Mouse (Mus musculus) ES-E14 (cell line): ENCODE measurements around the gene Nkiras2. TPM values are rescaled to one million over a fixed set of nuclear protein-coding genes. Genes with fewer than 3 reads are reported as not detected.

Source experiments
- DNase-seq: peaks from one replicate; pipeline ENCODE4 v3.0.0-alpha.2; 2013; ENCODE audit warnings: low read depth, low spot score
- H3K27ac ChIP-seq: 2 replicates; pipeline ENCODE4 v1.5.1; 2012; ENCODE audit warnings: low read depth, mild to moderate bottlenecking, low read length, moderate library complexity, mixed read lengths; ENCODE audit not compliant: poor library complexity, insufficient read depth, severe bottlenecking
- H3K36me3 ChIP-seq: 2 replicates; pipeline ENCODE4 v1.6.1; 2012; ENCODE audit warnings: mild to moderate bottlenecking, low read length, moderate library complexity, mixed read lengths; ENCODE audit not compliant: control insufficient read depth, poor library complexity, insufficient read depth, severe bottlenecking
- H3K4me1 ChIP-seq, 2 experiments: fragments of 150-350 bp in 1 of 2; sonication (generic) in 1 of 2; 2 replicates each; pipeline ENCODE4 v1.6.1; 2012; ENCODE audit warnings: low read length in 2 of 2, mild to moderate bottlenecking in 1 of 2, mixed read lengths in 1 of 2; ENCODE audit not compliant: control insufficient read depth in 2 of 2, insufficient read depth in 2 of 2, poor library complexity in 1 of 2
- H3K4me3 ChIP-seq, 2 experiments: fragments of 150-350 bp in 1 of 2; sonication (generic) in 1 of 2; 2 replicates each; pipeline ENCODE4 v1.5.1; 2012; ENCODE audit warnings: low read length in 2 of 2, low read depth in 1 of 2, mild to moderate bottlenecking in 1 of 2, mixed read lengths in 1 of 2; ENCODE audit not compliant: insufficient read depth in 1 of 2, poor library complexity in 1 of 2, severe bottlenecking in 1 of 2
- H3K9ac ChIP-seq: 2 replicates; pipeline ENCODE4 v1.6.1; 2012; ENCODE audit warnings: low read depth, mild to moderate bottlenecking, low read length, mixed read lengths; ENCODE audit not compliant: poor library complexity, insufficient read depth, severe bottlenecking
- H3K9me3 ChIP-seq: fragments of 150-350 bp; sonication (generic); 2 replicates; pipeline ENCODE4 v1.6.1; 2012; ENCODE audit warnings: low read depth, mild to moderate bottlenecking, low read length; ENCODE audit not compliant: control insufficient read depth, insufficient read depth
- CHD2 ChIP-seq: IDR thresholded peaks from 2 replicates; pipeline ENCODE4 v1.6.1; 2014; ENCODE audit warnings: mild to moderate bottlenecking, low read depth, low read length, inconsistent platforms
- HCFC1 ChIP-seq: IDR thresholded peaks from 2 replicates; pipeline ENCODE4 v1.6.1; 2012; ENCODE audit warnings: low read length, inconsistent platforms, borderline replicate concordance; ENCODE audit not compliant: insufficient read depth
- MAFK ChIP-seq: IDR thresholded peaks from 2 replicates; pipeline ENCODE4 v1.6.1; 2014; ENCODE audit warnings: mild to moderate bottlenecking, low read depth, low read length, inconsistent platforms; ENCODE audit not compliant: insufficient read depth
- ZC3H11A ChIP-seq: IDR thresholded peaks from 2 replicates; pipeline ENCODE4 v1.6.1; 2012; ENCODE audit warnings: low read depth, mild to moderate bottlenecking, inconsistent platforms, low read length, borderline replicate concordance
- ZNF384 ChIP-seq: IDR thresholded peaks from 2 replicates; pipeline ENCODE4 v1.6.1; 2012; ENCODE audit warnings: low read depth, low read length, inconsistent platforms
- in situ Hi-C, 2 experiments: fragments of 600-800 bp; cut with MboI; formaldehyde crosslinking; loops; one replicate each; pipeline ENCODE4 v1.15.1; 2025; ENCODE audit warnings: low sequenced_read_pairs in 2 of 2, inconsistent platforms in 1 of 2; ENCODE audit not compliant: unreplicated experiment in 2 of 2
- total RNA-seq: library from RNA; depleted of rRNA; stranded (reverse); fragments of 300-350 nt; gene quantifications from 2 replicates; pipeline ENCODE4 v1.2.3, GENCODE M21; 2012

Gene Nkiras2
- total RNA-seq, 1 experiment: 30.7 TPM

DNA sequence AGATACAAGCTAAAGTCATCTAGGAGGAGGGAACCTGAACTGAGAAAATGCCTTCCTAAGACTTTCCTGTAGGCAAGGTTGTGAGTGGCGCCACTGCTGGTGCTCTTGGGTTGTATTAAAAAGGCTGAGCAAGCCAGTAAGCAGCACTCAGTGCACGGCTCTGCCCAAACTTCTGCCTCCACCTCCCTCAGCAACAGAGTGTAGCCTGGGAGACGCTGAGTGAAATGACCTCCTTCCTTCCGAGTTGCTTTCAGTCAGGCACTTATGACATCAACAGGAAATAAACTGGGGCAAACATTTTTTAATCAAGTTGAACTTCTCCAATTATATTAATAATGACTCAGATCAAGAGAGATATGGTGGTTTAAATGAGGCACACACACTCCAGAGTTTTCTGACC, 10.2 kb upstream of the Nkiras2 start:
- in situ Hi-C loops: no loop called here
- Histone ChIP-seq H3K36me3 (peaks cover 6% of the 10 kb centered on the region; the same call in 1 of the 2 replicates), H3K9me3 (no peaks in the 10 kb centered on the region), H3K27ac (no peak overlapping the region), H3K4me1 (peaks cover 10 to 29% of the 10 kb centered on the region in 2 experiments; a peak in 3 of 4 replicates), H3K4me3 (no peak overlapping the region), H3K9ac (no peak overlapping the region)
- DNase-seq: no peak
- TF ChIP-seq ZC3H11A (no peak), CHD2 (no peak), HCFC1 (no peak)

DNA sequence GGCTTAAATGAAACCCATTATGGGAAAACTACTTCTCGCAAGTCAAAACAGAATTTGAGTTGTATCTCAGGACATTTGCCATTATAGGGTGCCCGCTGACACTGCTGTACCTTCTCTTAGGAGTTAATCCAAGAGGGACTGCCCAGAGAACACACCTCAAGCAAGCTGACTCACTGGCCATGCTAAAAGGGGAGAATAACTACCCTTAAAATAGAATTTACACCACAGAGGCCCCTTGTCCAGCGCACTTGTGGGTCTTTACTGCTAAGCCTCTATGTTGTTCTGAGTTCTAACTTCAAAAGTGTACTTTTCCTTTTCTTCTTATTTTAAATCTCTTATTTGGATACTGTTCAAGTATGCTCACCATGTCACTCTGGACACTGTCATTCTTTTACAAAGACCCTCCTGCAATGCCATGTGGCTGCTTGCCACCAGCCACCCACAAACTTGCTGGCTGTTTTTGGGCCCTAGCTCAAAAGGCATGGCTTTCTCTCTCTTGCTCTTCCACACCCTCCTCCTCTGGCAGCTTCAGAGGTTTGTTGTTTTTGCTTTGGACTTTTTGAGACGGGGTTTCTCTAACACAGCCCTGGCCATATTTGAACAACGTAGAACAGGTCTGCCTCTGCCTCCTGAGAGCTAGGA, 9.6 kb upstream of the Nkiras2 start:
- in situ Hi-C loops: no loop called here
- H3K4me3 ChIP-seq: no peak overlapping the region
- peaks cover 5% of the 10 kb centered on the region; the same call in 1 of the 2 replicates for H3K36me3 ChIP-seq

GRCm38 (mm10) chr11:100609997-100610680, 8.9 kb upstream of the Nkiras2 start:
- Histone ChIP-seq H3K4me1 (peaks cover 8 to 24% of the 10 kb centered on the region in 2 experiments; a peak in 3 of 4 replicates), H3K36me3 (peaks cover 5% of the 10 kb centered on the region; the same call in 1 of the 2 replicates), H3K9me3 (no peaks in the 10 kb centered on the region), H3K4me3 (no peak overlapping the region), H3K27ac (no peak overlapping the region), H3K9ac (no peak overlapping the region)
- TF ChIP-seq HCFC1 (no peak), CHD2 (no peak), ZC3H11A (no peak), ZNF384 (no peak), MAFK (no peak)
- in situ Hi-C loops: no loop called here
- DNase-seq: no peak

More for the DNA sequence above, 9.6 kb upstream of the Nkiras2 start:
- DNase-seq: no peak
- H3K27ac ChIP-seq: no peak overlapping the region
- no peaks in the 10 kb centered on the region for H3K9me3 ChIP-seq
- peaks cover 8 to 26% of the 10 kb centered on the region in 2 experiments; a peak in 3 of 4 replicates for H3K4me1 ChIP-seq
- TF ChIP-seq MAFK (no peak), CHD2 (no peak), ZC3H11A (no peak), ZNF384 (no peak), HCFC1 (no peak)
- H3K9ac ChIP-seq: no peak overlapping the region

- TF ChIP-seq ZNF384 (no peak), HCFC1 (no peak)
- in situ Hi-C loops: no loop called here
- Histone ChIP-seq H3K4me1 (peaks cover 10 to 18% of the 10 kb centered on the region in 2 experiments), H3K36me3 (peaks cover 3% of the 10 kb centered on the region; the same call in 1 of the 2 replicates), H3K9me3 (no peaks in the 10 kb centered on the region), H3K4me3 (no peak overlapping the region), H3K9ac (no peak overlapping the region), H3K27ac (no peak overlapping the region)
- DNase-seq: no peak
Observed at GRCm38 (mm10) chr11:100611627-100612026, 7.4 kb upstream of the Nkiras2 start.
